Mouse (Mus musculus) midbrain, embryonic 13.5 days (tissue): ENCODE measurements at regions not wholly inside any gene's neighbourhood (a gene's known extent, or its start where the extent isn't known, plus 50 kb on each side); places are given as distances from the start of the nearest gene placed in this dataset.

ENCODE experiments used
- ATAC-seq: fragments of 200-750 bp; cut with Nextera tagmentation; 2 replicates; pipeline ENCODE4 v1.8.0; 2017; ENCODE audit warnings: mild to moderate bottlenecking, moderate TSS enrichment, moderate library complexity
- H3K27ac ChIP-seq: fragments of 300-500 bp; sonication (generic); 2 replicates; pipeline ENCODE4 v1.5.1; 2015; ENCODE audit warnings: inconsistent platforms, mild to moderate bottlenecking, moderate library complexity
- H3K27me3 ChIP-seq: fragments of 300-500 bp; sonication (generic); 2 replicates; pipeline ENCODE4 v1.6.1; 2015; ENCODE audit warnings: mild to moderate bottlenecking, inconsistent platforms
- H3K36me3 ChIP-seq: fragments of 300-500 bp; sonication (generic); 2 replicates; pipeline ENCODE4 v1.6.1; 2015; ENCODE audit warnings: mild to moderate bottlenecking, inconsistent platforms
- H3K4me1 ChIP-seq: fragments of 300-500 bp; sonication (generic); replicated peaks from 2 replicates; pipeline ENCODE4 v1.6.1; 2015; ENCODE audit warnings: inconsistent platforms
- H3K4me2 ChIP-seq: fragments of 300-500 bp; sonication (generic); replicated peaks from 2 replicates; pipeline ENCODE4 v1.6.1; 2015; ENCODE audit warnings: moderate library complexity, mild to moderate bottlenecking, inconsistent platforms
- H3K4me3 ChIP-seq: fragments of 300-500 bp; sonication (generic); replicated peaks from 2 replicates; pipeline ENCODE4 v1.5.1; 2015; ENCODE audit warnings: mild to moderate bottlenecking, inconsistent platforms
- H3K9ac ChIP-seq: fragments of 300-500 bp; sonication (generic); replicated peaks from 2 replicates; pipeline ENCODE4 v1.6.1; 2015; ENCODE audit warnings: mild to moderate bottlenecking, inconsistent platforms
- H3K9me3 ChIP-seq: fragments of 300-500 bp; sonication (generic); 2 replicates; pipeline ENCODE4 v1.6.1; 2016; ENCODE audit warnings: mild to moderate bottlenecking, inconsistent platforms
- WGBS: fragments of 180-500 bp; shearing (Covaris S2); methylation state at CpG from one replicate; pipeline ENCODE4 v1.1.7; 2015; 5-methylcytosine and 5-hydroxymethylcytosine counted together

GRCm38 (mm10) chr12:58560840-58561239, 291.8 kb upstream of the Clec14a start:
- WGBS = 89% methylated on average over 5 of the region's 5 CpGs
- no peak overlapping the region for H3K4me3 ChIP-seq
- no peak overlapping the region for H3K27ac ChIP-seq
- no peak for ATAC-seq
- no peak overlapping the region for H3K4me2 ChIP-seq
- no peaks in the 10 kb centered on the region for H3K9me3 ChIP-seq
- no peaks in the 10 kb centered on the region for H3K4me1 ChIP-seq
- no peaks in the 10 kb centered on the region for H3K36me3 ChIP-seq
- H3K9ac ChIP-seq = no peak overlapping the region
- no peaks in the 10 kb centered on the region for H3K27me3 ChIP-seq

- no peaks in the 10 kb centered on the region for H3K4me1 ChIP-seq
- WGBS = 35% methylated on average over 1 of the region's 1 CpGs
- no peak overlapping the region for H3K9ac ChIP-seq
- ATAC-seq = no peak
- no peak overlapping the region for H3K4me2 ChIP-seq
- H3K9me3 ChIP-seq = no peaks in the 10 kb centered on the region
- no peak overlapping the region for H3K27ac ChIP-seq
- H3K4me3 ChIP-seq = no peak overlapping the region
- no peaks in the 10 kb centered on the region for H3K27me3 ChIP-seq
- no peaks in the 10 kb centered on the region for H3K36me3 ChIP-seq
These were observed 290.7 kb upstream of the Clec14a start for GRCm38 (mm10) chr12:58559833-58560232.

GRCm38 (mm10) chr12:58557261-58557660, 288.2 kb upstream of the Clec14a start:
- 89% methylated on average over 4 of the region's 4 CpGs for WGBS
- Histone ChIP-seq H3K9ac (no peak overlapping the region), H3K4me2 (no peak overlapping the region), H3K36me3 (no peaks in the 10 kb centered on the region), H3K27me3 (no peaks in the 10 kb centered on the region), H3K4me3 (no peak overlapping the region), H3K4me1 (no peaks in the 10 kb centered on the region), H3K9me3 (no peaks in the 10 kb centered on the region), H3K27ac (no peak overlapping the region)
- no peak for ATAC-seq

GRCm38 (mm10) chr12:58556741-58557140, 287.7 kb upstream of the Clec14a start:
- H3K4me2 ChIP-seq = no peak overlapping the region
- H3K4me3 ChIP-seq = no peak overlapping the region
- H3K27me3 ChIP-seq = no peaks in the 10 kb centered on the region
- 91% methylated on average over 4 of the region's 4 CpGs for WGBS
- H3K4me1 ChIP-seq = no peaks in the 10 kb centered on the region
- no peaks in the 10 kb centered on the region for H3K9me3 ChIP-seq
- H3K9ac ChIP-seq = no peak overlapping the region
- H3K36me3 ChIP-seq = no peaks in the 10 kb centered on the region
- no peak for ATAC-seq
- H3K27ac ChIP-seq = no peak overlapping the region

GRCm38 (mm10) chr12:58556060-58556459, 287.0 kb upstream of the Clec14a start:
- Histone ChIP-seq H3K4me2 (no peak overlapping the region), H3K4me3 (no peak overlapping the region), H3K9me3 (no peaks in the 10 kb centered on the region), H3K9ac (no peak overlapping the region), H3K27ac (no peak overlapping the region), H3K4me1 (no peaks in the 10 kb centered on the region; the same call in 1 of the 2 replicates), H3K36me3 (no peaks in the 10 kb centered on the region), H3K27me3 (no peaks in the 10 kb centered on the region)
- ATAC-seq = no peak
- 89% methylated on average over 1 of the region's 1 CpGs for WGBS

GRCm38 (mm10) chr12:58550859-58551761, 282.0 kb upstream of the Clec14a start:
- no peak overlapping the region for H3K9ac ChIP-seq
- 0 out of 2 replicates have a peak, but pooled peaks have one; percentile 24 for ATAC-seq
- no peak overlapping the region for H3K4me3 ChIP-seq
- no peaks in the 10 kb centered on the region for H3K36me3 ChIP-seq
- H3K9me3 ChIP-seq = no peaks in the 10 kb centered on the region
- no peak overlapping the region for H3K27ac ChIP-seq
- H3K4me1 ChIP-seq = peaks cover 7% of the 10 kb centered on the region
- WGBS = 21% methylated on average over 9 of the region's 9 CpGs
- no peak overlapping the region for H3K4me2 ChIP-seq
- H3K27me3 ChIP-seq = no peaks in the 10 kb centered on the region

GRCm38 (mm10) chr12:58545832-58546538, 276.9 kb upstream of the Clec14a start:
- H3K4me1 ChIP-seq = peaks cover 6% of the 10 kb centered on the region
- H3K9ac ChIP-seq = no peak overlapping the region
- H3K4me3 ChIP-seq = no peak overlapping the region
- no peak overlapping the region for H3K4me2 ChIP-seq
- no peaks in the 10 kb centered on the region for H3K36me3 ChIP-seq
- H3K9me3 ChIP-seq = no peaks in the 10 kb centered on the region
- no peak overlapping the region for H3K27ac ChIP-seq
- 0 out of 2 replicates have a peak, but pooled peaks have one; percentile 40 for ATAC-seq
- H3K27me3 ChIP-seq = no peaks in the 10 kb centered on the region
- 87% methylated on average over 4 of the region's 4 CpGs for WGBS

- Histone ChIP-seq H3K27me3 (no peaks in the 10 kb centered on the region), H3K9ac (no peak overlapping the region), H3K4me3 (no peak overlapping the region), H3K9me3 (no peaks in the 10 kb centered on the region), H3K27ac (no peak overlapping the region), H3K4me1 (no peaks in the 10 kb centered on the region), H3K36me3 (no peaks in the 10 kb centered on the region), H3K4me2 (no peak overlapping the region)
- ATAC-seq = no peak
- WGBS = 54% methylated on average over 4 of the region's 4 CpGs
These were observed 275.8 kb upstream of the Clec14a start for GRCm38 (mm10) chr12:58544862-58545261.

GRCm38 (mm10) chr12:58538305-58538719, 269.2 kb upstream of the Clec14a start:
- Histone ChIP-seq H3K9ac (no peak overlapping the region), H3K9me3 (no peaks in the 10 kb centered on the region), H3K27ac (no peak overlapping the region), H3K36me3 (no peaks in the 10 kb centered on the region), H3K27me3 (no peaks in the 10 kb centered on the region), H3K4me2 (no peak overlapping the region), H3K4me3 (no peak overlapping the region), H3K4me1 (no peaks in the 10 kb centered on the region)
- 75% methylated on average over 5 of the region's 5 CpGs for WGBS
- ATAC-seq = no peak

GRCm38 (mm10) chr12:58537833-58538232, 268.7 kb upstream of the Clec14a start:
- Histone ChIP-seq H3K4me1 (no peaks in the 10 kb centered on the region), H3K27me3 (no peaks in the 10 kb centered on the region), H3K36me3 (no peaks in the 10 kb centered on the region), H3K27ac (no peak overlapping the region), H3K9me3 (no peaks in the 10 kb centered on the region), H3K9ac (no peak overlapping the region), H3K4me3 (no peak overlapping the region), H3K4me2 (no peak overlapping the region)
- no peak for ATAC-seq
- WGBS = 83% methylated on average over 5 of the region's 8 CpGs

- no peak overlapping the region for H3K27ac ChIP-seq
- H3K27me3 ChIP-seq = no peaks in the 10 kb centered on the region
- WGBS = 78% methylated on average over 7 of the region's 7 CpGs
- H3K4me1 ChIP-seq = no peaks in the 10 kb centered on the region
- H3K9ac ChIP-seq = no peak overlapping the region
- H3K4me3 ChIP-seq = no peak overlapping the region
- H3K9me3 ChIP-seq = no peaks in the 10 kb centered on the region
- no peak overlapping the region for H3K4me2 ChIP-seq
- no peaks in the 10 kb centered on the region for H3K36me3 ChIP-seq
- ATAC-seq = 0 out of 2 replicates have a peak, but pooled peaks have one; percentile 48
These were observed 267.4 kb upstream of the Clec14a start for GRCm38 (mm10) chr12:58536381-58536992.

GRCm38 (mm10) chr12:58530306-58530705, 261.2 kb upstream of the Clec14a start:
- H3K36me3 ChIP-seq = no peaks in the 10 kb centered on the region
- no peak overlapping the region for H3K27ac ChIP-seq
- H3K4me1 ChIP-seq = no peaks in the 10 kb centered on the region
- H3K9ac ChIP-seq = no peak overlapping the region
- no peaks in the 10 kb centered on the region for H3K27me3 ChIP-seq
- H3K9me3 ChIP-seq = no peaks in the 10 kb centered on the region
- no peak overlapping the region for H3K4me3 ChIP-seq
- ATAC-seq = no peak
- no peak overlapping the region for H3K4me2 ChIP-seq
- WGBS = 68% methylated on average over 3 of the region's 3 CpGs
